Mouse (Mus musculus) right cerebral cortex, postnatal 36 days (tissue): ENCODE measurements at regions not wholly inside any gene's neighbourhood (a gene's known extent, or its start where the extent isn't known, plus 50 kb on each side); places are given as distances from the start of the nearest gene placed in this dataset.

Source experiments
- DNase-seq, 2 experiments: peaks; one replicate each; pipeline ENCODE4 v3.0.0; 2022; ENCODE audit warnings: low spot score in 2 of 2, mixed read lengths in 1 of 2

DNA sequence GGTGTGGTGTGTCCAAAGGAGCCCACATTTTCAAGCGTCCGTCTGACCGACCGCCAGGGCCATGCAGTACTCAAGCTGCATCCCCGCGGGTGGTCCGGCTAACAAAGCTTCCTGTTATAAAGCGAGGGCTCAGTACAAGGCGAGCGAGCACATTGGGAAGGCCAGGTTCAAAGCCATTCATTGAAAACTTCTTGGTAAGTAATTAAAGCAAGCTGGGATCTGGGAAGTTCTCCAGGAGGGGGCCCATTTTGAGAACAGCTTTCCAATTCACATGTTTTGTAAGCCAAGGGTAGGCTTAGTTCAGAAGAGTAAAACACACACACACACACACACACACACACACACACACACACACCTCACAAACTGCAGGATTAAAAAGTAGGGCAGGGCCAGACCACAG is 57.3 kb upstream of the Prep start:
- peak; percentile 34 to 49 for DNase-seq

DNA sequence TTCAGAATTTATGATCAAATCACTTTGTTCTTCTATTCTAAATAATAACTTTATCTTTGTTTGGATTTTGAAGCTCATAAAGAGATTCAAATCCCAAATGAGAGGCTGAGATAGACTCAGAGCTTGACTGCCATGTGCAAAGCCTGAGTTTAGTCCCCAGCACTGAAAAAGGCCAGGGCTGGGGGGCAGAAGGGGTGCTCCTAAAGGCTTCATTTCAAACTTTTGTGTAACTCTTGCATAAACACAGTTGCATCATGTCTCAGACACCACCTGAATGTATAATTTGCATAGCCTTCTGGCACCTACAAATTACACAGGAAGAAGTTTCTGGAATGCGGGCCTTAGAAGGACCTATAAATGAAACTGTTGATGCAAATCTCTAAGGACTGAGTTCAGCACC is 57.8 kb upstream of the Prep start:
- DNase-seq: no peak

DNA sequence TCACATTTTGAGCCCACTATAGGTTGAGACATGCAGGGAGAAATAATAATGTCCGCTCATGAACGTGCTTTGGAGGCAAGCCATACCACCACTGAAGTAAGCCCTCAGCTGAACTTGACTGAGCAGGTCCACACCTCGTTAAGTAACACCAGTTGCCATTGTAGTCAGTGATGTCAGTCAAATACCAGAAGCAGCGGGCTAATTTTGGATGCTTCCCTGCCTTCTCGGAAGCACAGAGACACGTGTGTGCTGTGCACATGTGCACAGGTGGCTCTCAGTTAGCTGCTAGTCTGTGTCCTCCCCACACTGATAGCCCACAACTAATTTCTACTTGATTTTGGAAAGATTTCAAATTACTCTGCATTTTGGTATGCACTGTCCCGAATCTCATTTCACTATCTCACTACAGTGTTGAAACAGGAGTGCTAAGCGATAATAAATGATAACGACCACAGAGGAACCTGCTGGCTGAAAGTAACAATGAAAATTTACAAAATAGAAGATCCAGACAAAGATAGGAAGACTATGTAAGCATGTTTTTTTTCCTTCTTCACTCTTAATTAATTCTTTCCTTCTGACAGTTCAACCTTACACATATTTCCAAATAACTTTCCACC is 62.9 kb upstream of the Prep start:
- no peak for DNase-seq

DNA sequence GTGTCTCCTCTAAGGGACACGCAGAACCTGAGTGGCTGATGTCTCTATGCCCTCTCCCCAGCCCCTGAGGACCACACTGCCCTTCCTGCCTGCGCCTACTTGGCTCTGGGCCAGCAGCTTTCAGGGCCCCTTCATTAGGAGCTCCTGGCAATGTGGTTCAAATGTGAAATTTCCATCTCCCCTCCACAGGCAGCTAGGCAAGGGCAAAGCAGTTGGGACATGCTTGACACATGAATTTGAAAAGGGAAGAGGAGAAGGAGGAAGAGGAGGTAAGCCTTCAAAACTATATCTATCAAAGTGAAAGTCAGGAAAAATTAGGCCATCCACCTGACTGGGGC is 63.7 kb upstream of the Prep start:
- no peak for DNase-seq

DNA sequence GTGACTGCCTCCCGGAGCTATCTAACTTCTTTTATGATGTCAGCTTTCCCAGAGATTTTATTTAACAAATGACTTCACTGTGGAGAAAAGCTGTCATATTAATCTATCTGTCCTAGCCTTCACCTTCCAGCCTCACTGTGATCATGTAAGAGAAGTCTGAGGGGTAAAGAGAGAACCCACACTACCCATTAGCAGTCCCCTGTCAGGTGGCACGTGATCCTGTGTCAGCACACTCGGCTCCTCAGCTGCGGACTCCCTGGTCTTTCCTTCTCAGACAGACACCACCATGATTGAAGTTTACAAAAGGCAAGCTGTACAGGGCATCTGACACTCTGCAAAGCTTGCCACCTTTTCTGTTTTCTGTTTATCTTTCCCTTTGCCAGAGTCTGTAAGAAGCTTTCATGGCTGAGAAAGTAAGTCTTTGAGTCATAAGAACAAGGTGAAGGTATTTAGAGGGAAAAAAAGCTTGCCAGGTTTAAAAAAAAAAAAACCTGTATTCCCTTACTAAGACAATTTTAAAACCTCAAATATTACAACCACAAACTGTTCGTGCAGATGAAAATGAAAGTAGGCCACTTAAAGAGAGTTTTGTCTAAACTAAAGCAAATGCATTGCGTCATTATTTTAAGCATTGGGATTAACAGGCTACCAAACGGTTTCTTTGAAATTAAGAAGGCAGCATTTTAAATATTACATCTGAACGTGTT is 64.2 kb upstream of the Prep start:
- DNase-seq: no peak

DNA sequence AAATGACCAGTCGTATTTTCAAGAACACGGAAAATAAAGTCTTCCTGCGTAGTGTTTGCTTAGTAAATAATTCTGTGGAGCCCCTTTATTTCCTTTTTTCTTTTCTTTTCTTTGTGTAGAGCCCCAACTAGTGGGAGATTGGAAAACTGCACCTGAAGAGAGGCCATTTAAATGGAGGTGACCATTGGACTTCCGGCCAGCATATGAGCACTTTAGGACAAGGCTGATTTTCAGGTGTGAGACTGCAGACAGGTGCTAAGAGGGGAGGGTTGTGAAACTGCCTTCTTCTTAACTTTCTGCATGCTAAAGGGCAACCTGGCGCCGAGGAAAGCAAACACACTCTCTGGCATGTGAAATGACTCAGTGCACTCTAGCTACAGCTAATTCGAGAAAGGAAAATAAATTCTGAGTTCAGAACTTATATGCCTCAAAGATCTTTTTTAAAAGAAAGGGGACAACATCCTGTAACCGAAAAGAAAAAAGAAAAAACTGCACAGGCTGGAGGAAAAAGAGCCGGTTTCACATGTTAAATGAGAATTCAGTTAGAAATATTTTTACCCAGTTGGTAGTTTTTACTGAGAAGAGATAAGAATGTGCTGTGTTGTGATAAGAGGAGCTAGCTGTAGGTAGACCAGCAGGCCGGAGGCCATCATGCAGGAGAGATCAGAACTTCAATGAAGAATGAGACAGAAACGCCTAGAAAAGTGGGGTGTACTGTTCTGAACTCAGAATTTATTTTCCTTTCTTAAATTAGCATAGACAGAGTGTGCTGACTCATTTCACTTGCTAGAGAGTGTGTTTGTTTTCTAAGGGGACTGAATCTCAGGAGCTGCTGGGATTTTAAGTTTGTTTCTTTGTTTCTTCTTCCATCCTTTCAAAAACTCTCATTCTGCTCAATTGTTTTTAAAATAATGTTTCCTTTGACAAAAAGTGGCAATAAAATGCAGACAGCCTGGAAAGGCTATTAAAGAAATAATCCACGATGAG is 65.8 kb upstream of the Prep start:
- no peak for DNase-seq

DNA sequence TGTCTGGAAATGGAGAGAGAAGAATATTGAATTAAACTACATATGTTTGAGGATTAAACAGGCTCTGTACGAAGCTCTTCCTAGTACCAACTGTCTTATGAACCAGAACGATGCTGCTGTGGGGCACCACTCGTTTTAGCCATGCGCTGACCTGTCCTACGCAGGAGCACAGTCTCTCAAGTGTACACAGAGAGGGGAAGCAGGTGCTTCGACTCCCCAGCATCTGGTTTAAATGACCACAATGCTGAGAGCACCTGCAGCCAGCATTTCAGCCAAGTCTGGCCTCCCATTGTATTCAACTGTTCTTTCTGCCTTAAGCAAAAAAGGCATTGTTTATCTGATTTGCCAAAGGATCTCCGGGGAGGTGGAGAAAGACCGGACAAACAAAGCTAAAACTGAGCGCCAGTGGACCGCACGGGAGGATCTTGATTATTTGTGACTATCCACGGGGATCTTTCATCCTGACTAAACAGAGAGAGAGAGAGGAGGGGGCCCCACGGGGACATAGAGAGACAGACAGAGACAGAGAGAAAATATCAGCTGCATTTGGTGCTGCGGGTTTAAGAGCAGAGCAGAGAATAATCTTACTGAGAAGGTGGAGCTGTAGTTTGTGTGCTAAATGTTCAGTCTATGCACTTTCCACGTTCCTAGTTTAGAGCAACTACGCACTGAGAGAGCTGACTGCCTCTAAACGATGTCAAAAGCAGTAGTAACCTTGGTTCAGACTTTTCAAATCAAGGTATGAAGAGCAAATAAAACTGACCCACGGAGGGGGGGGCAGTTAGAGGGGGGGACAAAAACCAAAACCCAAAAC is 66.8 kb upstream of the Prep start:
- DNase-seq: no peak

DNA sequence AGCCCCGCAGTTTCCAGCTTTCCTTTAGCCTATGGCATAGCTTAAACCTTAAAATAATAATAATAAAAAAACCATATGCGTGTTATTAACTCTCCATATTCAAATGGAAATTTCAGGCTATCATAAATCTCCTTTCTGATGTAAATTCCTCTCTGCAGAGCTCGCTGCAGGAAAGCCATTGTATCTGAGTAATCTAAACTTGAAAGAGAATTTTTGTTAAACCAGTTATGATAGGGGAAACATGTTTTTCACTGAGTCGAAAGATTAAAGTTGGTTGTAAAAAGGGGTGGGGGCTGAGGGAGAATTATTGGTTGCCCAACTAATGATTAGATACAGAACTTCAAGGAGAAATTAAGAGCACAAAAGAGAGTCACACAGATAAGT is 69.1 kb upstream of the Prep start:
- DNase-seq: no peak

DNA sequence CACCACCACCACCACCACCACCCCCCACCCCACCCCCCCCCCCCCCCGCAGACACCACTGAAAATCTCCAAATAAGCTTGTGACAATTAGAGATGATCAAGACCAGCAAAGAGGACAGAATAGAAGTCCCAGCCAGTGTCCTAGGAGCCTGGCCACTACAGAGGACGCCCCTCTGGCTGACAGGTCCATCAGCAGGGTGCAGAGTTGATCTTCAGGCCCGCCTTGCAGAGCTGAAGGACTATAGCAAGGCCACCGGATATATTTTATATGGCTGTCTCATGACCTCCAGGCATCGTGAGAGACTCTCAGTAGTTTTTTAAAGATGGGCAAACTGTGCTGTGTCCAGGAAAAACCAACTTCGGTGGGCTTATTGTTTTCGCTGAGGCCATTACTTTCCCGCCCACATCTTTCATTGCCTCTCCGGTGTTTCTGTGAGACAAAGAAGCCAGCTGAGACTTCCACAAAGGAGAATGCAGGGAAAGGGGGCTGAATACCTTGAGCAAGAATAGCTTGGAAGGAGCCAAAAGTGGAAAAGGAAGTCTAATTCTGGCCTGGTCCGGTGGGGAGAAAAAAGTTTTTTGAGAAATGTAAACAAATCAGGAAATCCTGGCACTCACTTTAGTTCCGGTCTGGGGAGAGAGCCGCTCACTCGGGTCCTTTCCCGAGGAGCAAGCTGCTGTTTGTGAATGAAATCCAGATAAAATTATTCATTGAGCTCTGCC is 69.7 kb upstream of the Prep start:
- DNase-seq: no peak

DNA sequence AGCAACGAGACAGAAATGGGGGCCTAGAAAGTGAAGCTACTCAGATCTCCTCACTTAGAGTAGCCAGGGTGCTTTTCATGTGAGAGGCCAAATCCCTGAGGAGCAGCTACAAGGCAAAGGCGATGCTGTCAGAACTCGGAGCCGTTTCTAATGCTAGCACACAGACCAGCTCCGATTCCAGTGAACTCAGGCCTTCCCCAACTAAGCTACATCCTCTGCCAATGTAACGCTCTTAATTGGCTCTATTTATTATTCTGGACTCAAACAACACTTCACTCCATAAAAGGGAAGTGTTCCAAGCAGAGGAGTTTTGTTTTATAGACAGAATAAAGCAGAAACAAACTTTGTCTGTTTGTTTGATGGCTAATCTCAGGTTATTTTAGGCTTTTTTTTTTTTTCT is 71.2 kb upstream of the Prep start:
- DNase-seq: no peak

DNA sequence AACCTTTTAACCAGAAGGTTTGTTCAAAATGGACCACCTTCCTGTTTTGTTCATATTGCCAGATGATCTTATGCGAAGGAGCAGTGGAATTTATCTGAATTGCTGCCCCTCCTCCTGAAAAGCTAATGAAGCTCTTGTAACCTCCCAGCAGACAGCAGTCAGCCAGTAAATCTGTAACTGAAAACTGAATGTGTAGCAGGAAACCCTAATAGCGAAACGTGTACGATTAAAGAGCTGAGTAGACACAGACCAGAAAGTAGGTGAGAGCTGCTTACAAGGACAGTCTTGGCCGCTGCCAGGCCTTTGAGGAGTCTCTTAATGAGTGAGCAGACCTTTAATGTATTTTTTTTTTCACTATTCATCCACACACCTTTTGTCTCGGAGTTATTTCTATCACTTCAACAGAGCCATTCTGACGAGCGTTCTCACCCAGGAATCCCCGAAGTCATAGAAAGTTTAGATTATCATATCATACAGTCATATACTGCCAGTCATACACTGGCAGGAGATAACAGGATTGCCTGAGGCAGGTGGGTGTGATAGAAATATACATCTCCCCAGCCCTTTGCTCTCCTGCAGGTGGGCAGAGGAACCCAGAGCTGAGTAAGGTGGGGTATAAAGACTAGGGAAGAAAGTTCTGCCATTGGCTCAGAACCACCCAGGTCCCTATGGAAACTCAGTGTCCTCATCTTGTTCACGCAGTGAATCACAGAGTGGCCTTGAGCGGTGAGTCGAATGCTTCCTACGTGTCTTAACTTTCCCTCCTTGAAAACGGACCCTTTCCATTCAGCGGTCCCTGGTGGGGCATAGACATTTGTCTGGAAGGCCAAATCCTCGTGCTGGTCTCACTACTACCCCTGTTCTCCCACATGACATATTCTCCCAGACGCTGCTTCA is 72.4 kb upstream of the Prep start:
- no peak for DNase-seq

DNA sequence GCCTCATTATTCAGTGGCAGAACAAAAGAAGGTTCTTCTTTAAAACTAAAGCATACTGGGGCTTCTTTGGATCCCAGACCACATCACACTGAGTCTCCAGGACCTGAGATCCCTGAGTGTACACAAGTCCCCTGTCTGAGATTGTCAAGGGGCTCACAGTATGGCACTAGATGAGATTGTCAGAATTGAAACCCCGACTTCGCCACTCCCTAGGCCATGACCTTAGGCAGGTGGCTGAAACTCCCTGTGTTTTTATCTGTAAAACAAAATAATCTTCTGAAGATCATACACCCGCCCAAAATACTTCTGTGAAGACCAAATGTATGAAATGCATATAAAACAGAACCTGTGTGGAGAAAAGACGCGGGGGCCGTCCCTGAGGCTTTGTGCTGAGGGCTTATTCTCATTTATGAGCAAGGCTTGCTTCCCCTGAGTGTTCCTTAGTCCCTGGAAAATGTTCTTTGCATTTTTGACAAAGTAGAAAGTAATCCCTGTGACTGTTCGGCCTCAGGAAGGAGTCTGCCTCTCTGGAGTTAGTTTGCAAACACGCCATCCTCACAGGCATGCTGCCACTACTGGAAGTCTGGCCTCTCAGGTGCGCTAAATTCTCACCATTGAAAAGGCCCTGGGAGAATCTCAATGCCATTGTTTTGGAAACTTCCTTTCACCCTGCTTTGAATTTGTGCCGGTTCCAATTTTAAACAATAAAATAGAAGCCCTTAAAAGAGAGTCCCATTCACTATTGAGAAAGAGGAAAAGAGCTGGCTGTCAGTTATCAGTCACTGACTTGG is 73.3 kb upstream of the Prep start:
- DNase-seq: no peak

DNA sequence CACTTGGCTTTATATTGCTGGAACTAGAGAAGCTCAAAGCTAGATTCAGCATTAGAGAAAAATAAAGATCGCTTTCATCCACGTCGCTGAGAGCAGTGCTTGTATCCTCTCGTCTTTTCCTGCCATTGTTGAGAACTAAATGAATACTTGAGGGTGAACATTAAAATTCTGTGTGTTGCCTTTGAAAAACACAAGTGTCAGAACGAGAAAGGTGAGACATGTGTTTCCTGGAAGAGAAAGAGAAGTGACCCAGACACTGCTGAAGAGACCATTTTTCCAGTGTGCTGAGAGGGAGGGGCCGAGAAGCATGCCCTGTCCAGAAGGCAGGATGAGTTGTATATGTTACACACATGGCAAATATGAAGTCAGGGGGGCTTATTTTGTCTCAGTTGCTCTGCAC is 77.5 kb upstream of the Prep start:
- DNase-seq: no peak

DNA sequence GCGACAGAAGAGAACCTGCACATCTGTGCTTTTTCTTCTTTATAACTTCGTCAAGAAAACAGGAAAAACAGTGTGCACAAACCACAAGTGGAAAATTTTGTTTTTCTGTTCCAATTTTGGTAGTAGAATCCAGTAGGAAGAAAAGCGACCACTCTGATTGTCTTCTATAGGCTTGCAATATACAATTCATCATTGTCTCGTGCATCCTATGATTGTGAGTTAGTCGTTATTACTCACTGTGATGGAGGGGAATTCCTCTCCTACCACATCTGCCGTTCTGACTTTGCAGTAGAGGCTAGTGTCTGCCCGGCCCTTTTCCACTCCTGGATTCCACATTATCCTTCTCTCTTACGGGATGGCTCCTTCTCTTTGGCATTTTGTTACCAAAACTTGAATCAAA is 78.2 kb upstream of the Prep start:
- no peak for DNase-seq

DNA sequence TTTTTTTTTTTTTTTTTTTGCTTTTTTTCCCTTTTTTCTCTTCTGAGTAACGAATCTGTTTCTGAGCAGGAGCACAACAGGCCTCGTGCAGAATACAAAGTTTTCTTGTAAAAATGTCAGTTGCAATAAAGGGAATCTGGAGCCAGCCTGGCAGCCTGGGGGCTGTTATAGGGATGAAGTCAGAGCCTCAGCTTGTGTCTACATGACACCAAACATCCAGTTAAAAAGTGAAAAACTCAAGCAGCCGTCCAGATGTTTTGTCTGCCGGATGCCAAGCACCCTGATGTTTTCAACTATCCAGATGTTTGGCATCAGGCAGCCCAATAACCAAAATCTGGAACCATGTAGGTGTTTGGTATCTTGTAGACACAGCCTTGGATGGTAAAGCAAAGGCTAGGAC is 79.4 kb upstream of the Prep start:
- DNase-seq: no peak

DNA sequence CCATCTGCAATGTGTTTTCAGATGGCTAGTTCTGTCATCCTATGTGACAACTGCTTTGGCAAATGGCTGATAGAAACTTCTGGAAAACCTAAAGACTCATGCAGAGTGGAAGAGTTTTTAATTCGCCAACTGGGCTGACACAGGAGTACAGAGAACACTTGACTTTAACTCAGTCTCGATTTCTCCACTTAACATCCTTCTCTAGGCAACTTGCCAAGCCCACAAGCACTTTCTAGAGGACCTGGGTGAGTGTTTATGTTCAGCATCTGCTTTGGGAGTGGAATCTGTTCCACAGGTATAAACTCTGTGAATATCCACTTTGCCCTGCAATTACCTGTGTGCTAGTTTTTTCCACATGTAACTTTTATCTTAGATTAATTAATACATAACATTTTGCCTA is 85.1 kb upstream of the Prep start:
- no peak for DNase-seq

DNA sequence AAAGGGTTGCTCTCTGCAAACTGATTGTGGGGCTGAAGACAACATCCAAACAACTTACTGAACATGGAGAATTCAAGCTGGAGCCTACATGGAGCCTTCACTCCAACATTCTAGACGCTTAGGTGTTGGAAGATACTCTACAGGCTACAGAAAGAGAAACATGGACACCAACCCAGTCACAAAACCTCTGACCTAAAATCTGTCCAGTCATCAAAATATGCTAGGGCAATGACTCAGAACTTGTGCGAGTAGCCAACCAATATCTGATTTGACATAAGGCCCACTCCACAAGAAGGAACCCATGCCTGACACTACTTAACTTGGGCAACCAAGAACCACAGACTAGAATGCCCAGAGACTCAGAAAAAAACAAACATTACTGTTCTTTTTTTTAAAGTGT is 90.2 kb upstream of the Prep start:
- DNase-seq: no peak

DNA sequence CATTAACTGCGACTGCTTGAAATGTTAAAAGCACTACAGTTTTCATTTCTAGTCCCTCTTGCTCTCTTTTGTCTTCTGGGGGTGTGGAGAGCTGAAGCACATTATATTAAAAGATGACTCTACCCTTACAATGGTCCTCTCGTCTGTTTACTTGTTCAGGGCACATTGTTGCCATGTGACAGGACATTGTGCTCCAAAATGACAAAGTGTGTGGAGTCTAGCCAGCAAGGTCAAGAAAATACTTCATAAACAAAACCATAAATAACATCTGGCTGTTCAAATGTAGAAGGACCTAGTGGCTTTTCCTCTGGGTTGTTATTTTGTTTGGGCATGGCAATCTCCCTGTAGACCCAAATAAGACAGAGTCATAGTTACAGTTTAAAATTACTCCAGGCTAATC is 95.1 kb upstream of the Prep start:
- no peak for DNase-seq

DNA sequence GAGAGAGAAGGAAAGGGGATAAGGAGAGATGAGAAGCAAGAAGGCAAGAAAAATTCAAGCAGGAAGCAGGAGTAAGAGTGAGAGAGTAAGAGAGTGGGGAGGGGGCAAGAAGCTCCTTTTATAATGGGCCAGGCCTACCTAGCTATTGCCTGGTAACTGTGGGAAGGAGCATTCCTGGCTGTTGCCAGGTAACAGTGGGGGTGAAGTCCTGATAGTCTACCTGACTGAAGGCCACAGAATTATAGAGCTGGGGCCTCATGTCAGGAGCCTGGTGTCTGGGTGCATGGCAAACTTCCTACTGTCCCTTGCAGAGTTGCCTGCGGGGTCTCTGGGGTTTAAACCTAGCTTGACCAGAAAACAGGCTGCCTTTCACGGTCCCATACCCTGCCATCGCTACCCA is 107.0 kb upstream of the Prep start:
- no peak for DNase-seq
